Mouse (Mus musculus) lung, postnatal 14 days (tissue): ENCODE results near the gene Plekhm1.
"Not testable (repeated sequence)": the region's sequence is repeated elsewhere in the genome, so short reads cannot be mapped to it uniquely, and the experiment has no call there.

Experiments
- DNase-seq: peaks from one replicate; pipeline ENCODE4 v3.0.0; 2021

Gene Plekhm1

DNA sequence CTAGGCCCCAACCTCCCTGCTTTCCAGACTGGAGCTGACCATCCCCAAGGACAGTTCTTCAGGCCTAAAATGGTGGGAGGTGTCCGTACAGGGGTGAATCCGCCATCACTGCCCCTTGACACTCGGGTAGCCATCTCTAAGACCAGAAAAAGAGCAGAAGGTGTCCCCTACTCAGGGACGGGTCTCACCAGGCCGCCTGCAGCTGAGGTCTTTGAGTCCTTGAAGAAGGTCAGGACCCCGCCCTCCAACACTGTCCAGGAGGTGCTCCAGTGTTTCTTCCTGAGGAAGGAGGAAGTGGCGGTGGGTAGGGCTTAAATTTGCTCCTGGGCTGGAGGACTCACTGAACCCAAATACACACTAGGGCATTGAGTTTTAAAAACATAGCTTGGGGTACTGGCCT lies 74.4 kb downstream of the Plekhm1 start:
- DNase-seq = no peak

DNA sequence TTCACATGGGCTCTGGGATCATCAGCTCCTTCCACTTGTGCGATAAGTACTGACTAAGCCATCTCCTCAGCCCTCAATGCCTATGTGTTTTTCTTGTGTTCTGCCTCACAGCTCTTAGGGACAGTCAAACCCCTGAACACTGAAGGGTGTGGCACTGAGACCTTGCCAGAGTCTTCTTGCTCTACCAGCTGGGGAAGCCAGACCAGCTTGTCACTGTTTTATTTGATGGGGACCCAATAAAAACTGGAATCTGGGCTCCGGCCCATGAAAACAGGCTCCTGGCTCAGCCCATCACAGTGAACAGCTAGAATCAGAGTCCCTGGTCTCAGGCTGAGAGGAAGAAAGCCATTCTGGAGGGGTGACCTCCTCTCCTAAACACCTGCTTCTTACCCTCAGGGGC lies 75.3 kb downstream of the Plekhm1 start:
- DNase-seq = no peak

DNA sequence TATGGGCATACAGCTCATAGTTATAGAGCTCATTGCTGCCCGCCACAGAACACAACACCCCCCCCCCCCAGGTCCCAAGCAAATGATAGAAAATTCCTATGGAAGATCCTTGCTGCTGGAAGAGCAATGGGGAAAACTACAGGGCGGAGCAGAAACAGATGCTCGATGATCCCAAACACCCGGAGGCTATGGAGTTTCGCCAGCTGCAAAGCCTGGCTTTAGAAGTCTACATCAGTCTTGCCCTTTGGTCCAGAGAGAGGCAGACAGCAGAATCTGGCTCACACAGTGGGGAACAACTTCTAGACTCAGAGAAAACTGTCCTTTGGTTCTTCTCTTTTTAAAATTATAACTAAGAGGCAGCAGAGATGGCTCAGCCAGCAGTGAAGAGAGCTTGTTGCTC lies 76.9 kb downstream of the Plekhm1 start:
- peak; percentile 30 for DNase-seq

DNA sequence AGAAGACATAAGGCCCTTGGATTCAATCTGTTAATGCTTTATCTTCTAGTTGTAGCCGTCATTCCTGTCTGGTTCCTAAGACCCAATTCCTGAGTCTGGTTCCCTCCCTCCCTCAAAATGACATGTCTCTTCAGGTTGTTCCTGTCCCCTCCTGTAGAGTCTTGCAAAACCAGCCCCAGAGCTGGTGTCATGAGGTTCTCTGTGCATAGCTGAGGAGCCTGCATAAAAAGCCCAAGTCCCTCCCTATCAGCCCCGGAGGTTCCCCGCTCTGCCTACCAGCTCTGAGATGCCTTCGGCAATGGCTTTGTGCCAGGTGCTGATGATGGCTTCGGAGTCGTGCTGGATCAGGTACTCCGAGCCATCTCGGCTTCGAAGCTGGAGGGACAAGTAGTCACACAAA lies 77.6 kb downstream of the Plekhm1 start:
- DNase-seq = no peak

DNA sequence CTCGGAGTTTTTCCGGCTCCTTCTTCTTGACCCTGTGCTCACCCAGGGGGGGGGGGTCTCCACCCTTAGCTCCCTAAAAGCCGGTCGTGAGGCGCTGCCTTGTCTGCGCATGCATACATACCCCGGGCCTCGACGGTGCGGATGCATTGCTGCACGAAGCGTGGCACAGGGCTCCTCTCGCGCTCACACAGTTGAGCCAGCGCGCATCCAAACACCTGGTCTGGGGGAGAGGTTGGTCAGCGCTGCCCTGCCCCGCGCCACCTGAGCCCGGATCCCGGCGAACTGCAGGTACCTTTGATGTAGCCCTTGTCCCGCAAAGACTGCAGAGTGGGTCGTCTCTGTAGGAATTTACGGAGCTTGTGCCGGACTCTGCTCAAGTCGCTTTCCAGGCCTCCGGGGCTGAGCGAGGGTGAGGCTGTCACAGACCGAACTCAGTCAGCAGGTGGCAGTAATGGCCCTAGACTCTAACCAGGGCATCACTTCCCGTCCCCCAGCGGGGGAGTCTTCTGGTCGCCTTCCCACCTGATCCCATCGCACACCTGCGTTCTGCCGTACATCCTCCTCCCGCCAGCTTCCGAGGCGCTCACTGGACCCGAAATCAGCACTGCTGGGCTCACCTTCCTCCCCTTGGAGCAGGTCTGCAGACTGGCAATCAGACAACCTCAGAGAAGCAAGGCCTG lies 78.6 kb downstream of the Plekhm1 start:
- DNase-seq = peak; percentile 53

DNA sequence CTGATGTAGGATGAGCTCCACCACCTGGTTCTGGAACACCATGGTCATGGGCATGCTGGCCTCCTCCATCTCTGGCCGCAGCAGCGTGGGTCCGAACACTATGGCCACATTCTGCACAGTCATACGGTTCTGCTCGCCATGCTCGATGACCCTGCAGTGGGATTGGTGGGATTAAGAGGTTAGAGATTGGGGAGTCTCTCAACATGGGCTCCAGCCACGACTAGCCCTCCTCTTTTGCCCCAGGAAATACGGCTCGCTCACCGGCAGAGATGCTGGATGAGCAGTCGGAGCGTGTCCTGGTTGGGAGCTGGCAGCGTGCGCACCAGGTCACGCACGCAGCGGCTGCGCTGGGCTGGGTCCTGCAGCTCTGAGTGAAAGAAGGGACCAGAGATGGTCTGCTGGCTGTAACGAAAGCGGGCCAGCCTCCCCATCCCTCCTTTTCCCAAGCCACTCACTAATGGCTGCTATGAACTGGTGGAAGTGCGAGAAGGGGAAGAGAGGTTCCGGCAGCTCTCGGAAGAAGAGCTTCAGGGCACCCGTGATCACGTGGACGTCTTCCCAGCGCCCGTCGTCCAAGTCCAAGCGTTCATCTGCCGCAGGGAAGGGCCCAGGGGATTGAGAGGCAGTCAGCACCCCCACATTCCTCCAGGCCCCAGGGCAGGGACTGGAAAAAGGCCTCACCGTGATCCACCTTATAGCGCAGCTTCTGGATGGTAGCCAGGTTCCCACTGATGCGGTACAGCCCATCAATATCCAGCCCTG lies 79.4 kb downstream of the Plekhm1 start:
- no peak for DNase-seq

DNA sequence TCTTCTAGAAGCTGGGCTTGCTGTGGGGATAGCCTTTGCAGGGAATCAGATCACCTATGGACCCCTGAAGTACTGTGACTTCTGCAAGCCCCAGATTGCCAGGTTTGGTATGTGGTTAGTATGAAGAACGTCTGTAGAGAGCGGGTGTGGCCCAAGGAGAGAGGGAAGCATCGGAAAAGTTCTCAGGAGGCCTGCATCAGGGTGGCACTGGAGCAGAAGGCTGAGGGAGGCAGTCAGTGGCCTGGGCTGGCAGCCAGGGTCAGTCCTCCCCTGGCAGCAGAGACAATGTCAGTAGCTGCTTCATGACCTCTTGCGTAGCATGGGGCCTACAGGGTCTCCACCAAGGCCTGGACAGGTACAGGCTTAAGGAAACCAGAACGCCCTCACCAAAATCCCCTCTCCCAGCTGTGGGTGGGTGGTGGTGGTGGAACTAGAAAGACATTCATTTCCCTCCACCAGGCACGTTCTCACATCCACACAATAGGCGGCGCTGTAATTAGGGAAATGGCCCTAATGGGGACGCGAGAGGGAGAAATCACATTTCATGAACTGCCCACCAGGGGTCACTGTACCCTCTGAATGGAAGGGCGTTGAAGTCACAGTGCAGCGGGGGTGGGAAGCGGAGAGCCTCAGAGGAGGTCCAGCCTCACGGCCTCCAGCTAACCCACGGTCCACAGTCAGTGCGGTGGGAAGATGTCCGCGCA lies 80.1 kb downstream of the Plekhm1 start:
- DNase-seq = peak; percentile 90

DNA sequence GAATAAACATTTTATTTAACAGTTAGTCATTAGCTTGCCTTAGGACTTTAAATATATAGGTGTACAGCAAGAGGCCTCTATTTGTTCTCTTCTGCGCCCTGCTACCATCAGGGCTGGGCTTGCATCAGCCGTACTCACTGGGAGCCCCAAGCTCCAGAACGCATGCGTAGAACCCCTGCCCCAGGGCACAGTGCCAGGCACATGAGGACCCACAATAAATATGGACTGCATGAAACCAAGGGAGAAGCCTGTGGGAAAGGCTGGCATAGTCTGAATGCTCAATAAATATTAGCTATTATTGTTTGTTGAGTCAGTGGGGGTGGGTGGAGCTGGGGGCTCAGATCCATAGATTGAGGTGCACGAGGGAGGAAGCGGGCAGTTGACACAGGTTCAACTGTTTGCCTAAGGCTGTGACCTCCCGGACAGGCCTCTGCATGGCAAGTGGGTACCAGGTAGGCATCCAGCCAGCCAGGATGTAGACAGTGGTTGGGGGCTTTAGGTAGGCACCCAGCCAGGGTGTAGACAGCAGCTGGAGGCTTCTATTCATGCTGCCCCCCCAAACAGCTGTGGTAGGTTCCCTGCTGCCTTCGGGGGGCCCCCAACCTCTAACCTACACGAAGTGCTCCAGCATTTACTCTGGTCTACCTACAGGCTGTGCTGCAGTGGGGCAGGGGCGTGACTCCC lies 80.8 kb downstream of the Plekhm1 start:
- no peak for DNase-seq

DNA sequence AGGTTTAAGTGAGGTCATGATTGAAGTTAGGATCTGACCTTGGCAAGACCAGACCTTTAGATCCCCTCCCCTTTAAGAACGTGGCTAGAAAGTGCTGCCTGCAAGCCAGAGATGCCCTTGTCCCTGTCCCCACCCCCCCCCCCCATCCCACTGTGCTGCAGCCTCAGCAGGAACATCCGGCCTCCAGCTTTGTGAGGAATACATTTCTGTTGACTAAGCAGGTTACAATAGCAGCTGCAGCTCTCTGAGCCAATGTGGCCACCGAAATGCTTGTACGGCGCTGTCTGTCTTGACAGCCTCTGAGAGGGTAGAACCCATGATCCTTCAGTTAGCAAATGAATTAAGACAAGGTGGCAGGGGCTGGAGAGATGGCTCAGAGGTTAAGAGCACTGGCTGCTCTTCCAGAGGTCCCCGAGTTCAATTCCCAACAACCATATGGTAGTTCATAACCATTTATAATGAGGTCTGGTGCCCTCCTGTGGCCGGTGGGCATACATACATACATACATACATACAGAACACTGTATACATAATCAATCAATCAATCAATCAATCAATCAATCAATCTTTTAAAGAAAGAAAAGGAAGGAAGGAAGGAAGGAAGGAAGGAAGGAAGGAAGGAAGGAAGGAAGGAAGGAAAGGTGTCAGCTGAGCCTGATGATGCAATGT lies 81.7 kb downstream of the Plekhm1 start:
- no peak for DNase-seq

DNA sequence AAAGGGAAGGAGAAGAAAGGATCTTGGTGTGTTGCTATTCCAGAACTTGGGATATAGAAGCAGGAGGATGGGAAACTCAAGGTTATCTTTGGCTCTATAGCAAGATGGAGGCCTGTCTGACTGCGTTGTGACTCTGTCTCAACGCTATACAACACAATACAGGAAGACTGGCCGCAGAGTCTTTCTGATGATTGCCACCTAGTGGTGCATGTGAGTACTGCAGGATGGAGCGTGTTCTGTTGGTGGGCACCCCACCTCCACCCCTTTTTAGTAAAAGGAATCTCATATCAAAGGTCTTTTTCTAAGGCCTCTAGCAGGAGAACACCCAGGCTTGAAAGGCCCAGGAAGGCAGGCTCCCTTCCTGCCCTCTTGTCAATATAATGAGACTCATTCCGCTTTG lies 85.5 kb downstream of the Plekhm1 start:
- peak; percentile 87 for DNase-seq

DNA sequence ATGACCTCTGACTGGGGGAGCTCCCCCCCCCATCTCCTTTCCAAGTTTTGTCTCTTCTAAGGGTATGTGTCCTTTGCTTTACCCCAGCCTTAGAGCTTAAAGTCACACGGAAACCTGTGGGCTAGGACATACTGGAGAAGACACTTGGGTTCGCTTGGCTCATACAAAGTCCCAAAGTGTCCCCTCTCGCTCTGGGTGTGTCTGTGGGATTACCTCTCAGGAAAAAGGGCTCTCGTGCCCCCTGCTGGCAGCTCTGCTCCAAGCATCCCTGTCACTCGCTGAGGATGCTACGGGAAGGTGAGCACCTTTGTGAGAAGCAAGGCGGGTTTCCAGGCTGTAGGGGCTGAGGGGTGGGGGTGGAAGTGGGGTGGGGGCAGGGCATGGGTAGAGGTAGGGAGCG lies 87.3 kb downstream of the Plekhm1 start:
- DNase-seq = peak; percentile 83

DNA sequence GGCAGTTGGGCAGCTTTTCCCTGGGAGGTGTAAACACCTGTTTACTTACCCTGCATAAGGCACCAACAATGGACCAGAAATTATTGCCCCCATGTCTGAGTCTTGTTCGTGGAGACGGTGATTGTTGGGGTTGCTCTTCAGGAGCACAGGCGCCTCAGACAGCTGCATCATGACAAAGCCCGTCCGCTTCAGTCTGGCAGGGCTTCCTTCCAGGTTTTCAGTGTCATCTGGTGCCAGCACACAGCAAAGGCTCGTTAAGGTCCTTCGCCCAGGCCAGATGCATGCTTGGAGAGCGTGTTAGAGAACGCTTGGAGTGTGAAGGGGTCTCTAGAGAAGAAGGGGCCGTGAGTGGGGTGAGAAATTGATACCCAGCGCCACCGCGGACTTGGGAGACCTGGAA lies 87.8 kb downstream of the Plekhm1 start:
- DNase-seq = peak; percentile 28

DNA sequence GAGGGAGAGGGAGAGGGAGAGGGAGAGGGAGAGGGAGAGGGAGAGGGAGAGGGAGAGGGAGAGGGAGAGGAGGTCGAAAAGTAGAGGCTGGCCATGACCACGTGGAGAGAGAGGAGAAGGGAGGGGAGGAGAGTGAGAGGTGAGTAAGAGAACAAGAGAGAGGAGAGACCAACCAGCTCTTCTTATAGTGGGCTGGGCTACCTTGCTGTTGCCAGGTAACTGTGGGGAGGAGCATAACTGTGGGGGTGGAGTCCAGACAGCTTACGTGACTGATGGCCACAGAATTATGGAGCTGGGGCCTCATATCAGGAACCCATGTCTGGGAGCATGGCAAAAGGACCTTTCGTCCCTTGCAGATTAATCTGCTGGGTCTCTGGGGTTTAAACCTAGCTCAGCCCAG lies 89.7 kb downstream of the Plekhm1 start:
- not testable (repeated sequence) for DNase-seq

DNA sequence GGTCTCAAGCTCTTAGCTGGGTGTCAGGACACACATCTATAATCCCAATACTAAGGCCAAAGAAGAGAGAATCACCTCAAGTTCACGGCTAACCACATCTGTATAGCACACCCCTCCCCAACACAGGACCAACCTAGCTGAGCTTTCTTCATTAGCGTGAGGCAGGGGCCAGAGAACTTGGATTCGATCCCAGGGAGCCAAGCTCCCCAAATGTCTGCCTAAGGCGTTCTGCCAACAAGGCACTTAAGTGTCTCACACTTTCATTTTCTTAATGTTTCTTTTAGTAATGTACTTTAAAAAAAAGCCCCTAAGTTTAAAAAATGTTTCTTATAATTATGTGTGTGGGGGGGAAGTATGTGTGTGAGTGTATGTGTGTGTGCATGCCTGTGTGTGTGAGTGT lies 91.8 kb downstream of the Plekhm1 start:
- DNase-seq = no peak

DNA sequence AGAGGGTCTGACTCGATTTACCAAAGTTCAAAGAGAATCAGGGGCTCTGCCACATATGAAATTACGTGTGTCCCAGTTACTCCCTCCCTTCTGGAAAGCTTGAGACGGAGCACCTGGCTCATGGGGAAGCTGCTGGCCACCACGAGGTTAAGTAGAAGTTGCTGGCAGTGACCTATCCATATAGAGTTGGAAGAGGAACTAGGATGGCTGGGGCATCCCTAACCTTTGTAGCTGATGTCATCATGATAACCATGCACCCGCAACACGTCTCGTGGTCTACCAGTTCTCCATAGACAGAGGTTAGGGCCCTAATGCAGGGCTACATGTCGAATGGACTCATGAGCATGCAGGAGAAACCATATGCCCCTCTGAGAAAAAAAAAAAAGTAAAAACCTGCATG lies 92.3 kb downstream of the Plekhm1 start:
- no peak for DNase-seq

DNA sequence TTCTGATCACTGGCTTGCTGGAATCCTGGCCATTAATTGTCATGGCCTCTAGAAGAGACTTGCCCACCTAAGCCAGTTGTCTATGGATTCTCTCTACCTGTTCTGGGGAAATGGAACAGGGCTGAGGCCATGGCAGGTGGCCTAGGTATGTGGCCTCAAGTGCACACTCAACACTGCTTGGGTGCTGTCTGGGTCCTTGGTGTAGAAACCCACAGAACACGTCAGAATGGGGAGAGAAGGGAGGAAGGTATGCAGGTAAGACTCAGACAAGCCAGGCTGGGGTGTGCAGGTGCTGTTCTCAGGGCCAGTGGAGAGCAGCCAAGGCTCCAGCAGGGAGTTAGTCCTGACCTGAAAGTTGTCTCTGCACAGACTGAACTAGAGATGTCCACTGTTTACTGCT lies 94.4 kb downstream of the Plekhm1 start:
- DNase-seq = no peak

DNA sequence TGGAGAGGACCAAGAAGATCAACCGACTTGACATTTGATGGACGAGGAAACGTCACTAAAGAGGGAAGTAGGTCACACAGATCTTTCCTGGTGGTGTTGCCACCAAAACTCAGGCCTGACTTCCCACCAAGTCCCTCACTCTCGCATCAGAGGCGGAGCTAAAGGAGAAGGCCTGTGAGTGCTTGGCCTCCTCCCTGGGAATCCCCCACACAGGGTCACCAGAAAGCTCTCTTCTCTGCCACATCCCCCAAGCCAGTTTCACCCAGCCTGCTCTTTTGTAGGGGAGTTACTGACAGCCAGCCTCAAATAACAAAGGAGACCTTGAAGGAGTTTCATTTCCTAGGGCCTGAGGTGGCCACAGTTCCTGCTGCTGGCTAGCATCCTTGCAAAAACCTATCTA lies 97.1 kb downstream of the Plekhm1 start:
- DNase-seq = no peak

DNA sequence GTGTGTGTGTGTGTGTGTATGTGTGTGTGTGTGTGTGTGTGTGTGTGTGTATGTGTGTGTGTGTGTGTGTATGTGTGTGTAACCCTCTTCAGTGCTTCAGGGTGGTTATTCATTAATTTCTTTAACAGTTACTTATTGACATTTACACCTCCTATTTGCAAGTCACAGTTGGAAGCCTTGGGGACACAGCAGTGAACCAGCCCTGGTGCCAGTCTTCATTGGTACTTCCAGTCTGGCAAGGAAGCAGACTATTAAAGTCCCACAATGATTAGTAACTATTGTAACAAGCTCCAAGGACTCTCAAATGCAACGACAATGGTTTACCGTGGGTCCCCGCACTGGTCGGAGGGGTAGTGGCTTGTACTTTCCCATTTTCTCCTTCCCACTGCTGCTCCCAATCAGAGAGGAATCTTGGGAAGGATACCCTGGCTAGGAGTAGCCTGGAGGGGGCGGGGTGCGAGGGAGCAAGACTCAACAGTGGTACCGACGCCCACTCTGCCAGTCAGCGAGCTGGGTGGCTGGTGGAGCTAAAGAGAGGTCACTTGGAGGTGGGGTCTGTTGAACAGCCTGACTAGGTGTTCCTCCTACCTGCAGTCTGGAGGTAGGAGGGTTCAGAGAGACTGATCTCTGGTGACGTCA lies 97.6 kb downstream of the Plekhm1 start:
- no peak for DNase-seq
